Mouse (Mus musculus) layer of hippocampus, adult 6 months (tissue): ENCODE measurements around the gene Zfp990. TPM values are rescaled to one million over a fixed set of nuclear protein-coding genes. Genes with fewer than 3 reads are reported as not detected.

Experiments
- long read RNA-seq, 2 experiments: library from polyadenylated mRNA; unstranded; transcript quantifications; one replicate each; pipeline ENCODE4 v2.0.0; 2019 to 2020
- polyA plus RNA-seq: library from polyadenylated mRNA; unstranded; fragments of <200 nt; fragmentation: Nextera tagmentation; gene quantifications from 2 replicates; pipeline ENCODE4 v1.2.3, GENCODE M21; 2021

Gene Zfp990
- polyA plus RNA-seq = not detected in 2 replicates
- long read RNA-seq, experiment 1 = 0 reads
- long read RNA-seq, experiment 2 = 0 reads

GRCm38 (mm10) chr4:145510459-145510858 lies at the start of gene Zfp990:
Gene Zfp990 (plus strand): TSS chr4:145510759.

GRCm38 (mm10) chr4:145585078-145585477 lies 74.5 kb downstream of the Zfp990 start, which contains the start of gene Gm13212:
Gene Gm13212 (plus strand): TSS chr4:145585166.

Other genes with a start within 250 kb of the Zfp990 start
- gene Tnfrsf8, start 195.6 kb upstream of the Zfp990 start, polyA plus RNA-seq = 0.25 and 0.28 TPM in 2 replicates
- 0.10 TPM in 2 replicates for gene Gm13212, start 74.4 kb downstream of the Zfp990 start, polyA plus RNA-seq
- not detected in 2 replicates for gene Zfp980, start 159.9 kb downstream of the Zfp990 start, polyA plus RNA-seq